Mouse (Mus musculus) layer of hippocampus, postnatal 10 days (tissue): Measurements from ENCODE around the gene Emp2. TPM values are rescaled to one million over a fixed set of nuclear protein-coding genes. Genes with fewer than 3 reads are reported as not detected.

Experiments used
- DNase-seq, 2 experiments: peaks; one replicate each; pipeline ENCODE4 v3.0.0; 2021; ENCODE audit warnings: low spot score in 2 of 2
- microRNA-seq, 2 experiments: library from miRNA; unstranded; fragments of <30 nt; microRNA quantifications; one replicate each; pipeline ENCODE4 v1.2.0; 2021
- total RNA-seq, 2 experiments: library from RNA; stranded (reverse); gene quantifications; 2 replicates each; pipeline ENCODE4 v1.2.3; 2021

Gene Emp2
- total RNA-seq, 2 experiments from 2014 or later = 42.3 to 43.0 TPM

- DNase-seq = peak; percentile 67 to 74
Observed at GRCm38 (mm10) chr16:10272256-10272655, 41.5 kb downstream of the Emp2 start.

GRCm38 (mm10) chr16:10253993-10254392 lies 59.8 kb downstream of the Emp2 start:
- no peak for DNase-seq

- no peak for DNase-seq
Observed at GRCm38 (mm10) chr16:10236601-10237000, 77.2 kb downstream of the Emp2 start.

Small RNA genes lying within 50 kb of the gene (microRNA-seq; reads per million reads assigned to microRNA genes)
- 0 reads per million in 2 experiments for gene Gm22932

Other genes starting within 250 kb of the Emp2 start
- gene Rpl39l, start 143.7 kb downstream of the Emp2 start, total RNA-seq = not detected
- under 1 TPM; 0.27 to 0.31 TPM for gene Atf7ip2, start 121.3 kb downstream of the Emp2 start, total RNA-seq
- 1 to 10 TPM; 6.2 to 8.4 TPM for gene Tekt5, start 81.5 kb upstream of the Emp2 start, total RNA-seq
- 10 to 100 TPM; 12.5 to 15.6 TPM for gene Nubp1, start 98.0 kb upstream of the Emp2 start, total RNA-seq
- 10 to 100 TPM; 37.9 to 42.0 TPM for gene Tvp23a, start 133.4 kb upstream of the Emp2 start, total RNA-seq
- gene Ciita, start 166.1 kb upstream of the Emp2 start, total RNA-seq = under 1 TPM; 0.07 to 0.16 TPM
- gene Dexi, start 229.1 kb upstream of the Emp2 start, total RNA-seq = 10 to 100 TPM; 33.0 to 35.5 TPM
- gene Clec16a, start 231.4 kb upstream of the Emp2 start, total RNA-seq = 10 to 100 TPM; 66.8 to 71.6 TPM